Mouse (Mus musculus) cerebellum, postnatal 25 days (tissue): ENCODE results near the gene Dnah12.
"Not testable (repeated sequence)": the region's sequence is repeated elsewhere in the genome, so short reads cannot be mapped to it uniquely, and the experiment has no call there.

Experiments used
- DNase-seq, 2 experiments: peaks; one replicate each; pipeline ENCODE4 v3.0.0; 2021; ENCODE audit warnings: mixed read lengths in 2 of 2

The Dnah12 gene

DNA sequence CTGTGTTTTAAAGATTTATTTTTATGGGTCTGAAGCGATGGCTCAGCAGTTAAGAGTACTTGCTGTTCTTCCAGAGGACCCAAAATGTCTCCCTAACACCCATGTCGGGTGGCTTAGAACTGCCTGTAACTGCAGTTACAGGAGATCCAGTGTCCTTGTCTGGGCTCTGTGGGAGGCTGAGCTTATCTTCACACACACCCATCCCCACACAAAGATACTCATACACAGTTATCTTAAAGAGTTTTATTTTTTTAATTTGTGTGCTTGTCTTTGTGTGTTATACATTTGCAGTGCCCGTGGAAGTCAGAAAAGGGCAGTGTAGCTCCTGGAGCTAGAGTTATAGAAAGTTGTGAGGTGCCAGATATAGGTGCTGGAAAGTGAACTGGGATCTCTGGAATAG is 197.7 kb downstream of the Dnah12 start:
- DNase-seq: no peak

DNA sequence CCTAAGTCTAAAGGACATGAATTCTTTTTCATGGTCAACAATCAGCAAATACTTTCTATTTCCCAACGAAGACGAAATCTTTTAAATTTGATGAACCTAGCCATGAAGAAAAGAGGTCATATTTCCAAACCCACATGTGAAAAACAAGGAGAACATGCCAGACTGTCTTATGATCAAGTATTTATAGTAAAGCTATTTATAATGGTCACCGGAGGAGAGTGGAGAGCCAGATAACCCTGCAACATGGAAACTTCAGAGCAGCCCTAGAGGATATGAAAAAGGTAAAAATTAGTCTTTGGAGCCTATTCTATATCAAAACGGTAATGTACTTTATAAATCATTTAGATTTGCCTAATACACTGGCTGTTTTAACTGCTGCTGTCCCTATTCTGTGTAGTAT is 201.3 kb downstream of the Dnah12 start, which contains the start of gene Asb14:
TSS of gene Asb14 (plus strand) at position 166 of the 400 bp plus-strand sequence.
- no peak for DNase-seq

DNA sequence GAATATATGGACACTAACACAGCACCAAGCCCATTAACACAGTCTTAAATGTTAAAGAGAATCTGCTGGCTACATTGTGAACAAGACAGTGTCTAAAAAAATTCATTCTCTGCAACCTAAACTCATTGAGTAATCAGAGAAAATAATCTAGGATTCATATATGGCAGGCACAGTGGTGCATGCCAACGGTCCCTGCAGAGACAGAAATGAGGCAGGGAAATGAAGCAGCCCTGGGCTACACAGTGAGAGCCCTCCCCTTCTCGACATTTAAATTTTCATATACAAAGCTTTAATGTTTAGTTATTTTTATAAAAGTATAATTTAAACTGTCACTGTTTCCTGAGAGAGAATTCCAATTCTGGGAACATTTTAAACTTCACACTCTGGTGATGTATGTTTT is 206.4 kb downstream of the Dnah12 start:
- DNase-seq: no peak

DNA sequence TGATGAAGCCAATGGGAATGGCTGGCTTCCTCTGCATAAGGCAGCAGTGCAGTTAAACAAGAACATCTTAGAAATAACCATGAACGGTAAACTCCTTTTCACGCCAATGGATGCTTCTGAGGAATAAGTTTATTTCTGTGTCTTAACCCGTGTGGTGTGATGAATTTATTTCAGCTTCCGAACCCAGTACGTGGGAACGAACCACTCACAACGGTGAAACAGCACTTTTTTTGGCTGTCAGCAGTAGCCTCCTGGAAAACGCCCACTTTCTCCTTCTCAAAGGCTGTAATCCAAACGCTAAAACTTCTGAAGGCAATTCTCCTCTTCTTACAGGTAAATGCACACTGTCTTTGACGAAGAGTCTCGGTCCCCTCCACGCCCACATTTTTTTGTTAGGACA is 207.8 kb downstream of the Dnah12 start:
- DNase-seq: no peak

DNA sequence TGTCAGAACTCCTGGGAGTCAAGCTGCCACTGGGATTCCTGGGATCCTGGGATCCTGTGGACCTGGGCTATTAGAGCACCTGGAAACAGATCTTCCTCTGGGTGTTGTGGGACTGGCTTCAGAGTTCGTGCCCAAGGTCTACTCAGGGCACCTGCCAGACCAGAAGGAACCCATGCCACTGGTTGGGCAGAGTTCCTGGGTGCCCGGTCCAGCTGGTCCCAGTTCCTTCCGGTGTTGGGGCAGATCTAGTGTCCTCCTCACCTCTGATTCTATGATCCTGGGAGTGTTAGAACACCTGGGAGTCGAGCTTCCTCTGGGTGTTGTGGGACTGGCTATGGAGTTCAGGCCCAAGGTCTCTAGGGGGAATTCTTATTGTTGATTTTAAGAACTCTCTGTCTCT is 214.3 kb downstream of the Dnah12 start:
- no peak for DNase-seq

DNA sequence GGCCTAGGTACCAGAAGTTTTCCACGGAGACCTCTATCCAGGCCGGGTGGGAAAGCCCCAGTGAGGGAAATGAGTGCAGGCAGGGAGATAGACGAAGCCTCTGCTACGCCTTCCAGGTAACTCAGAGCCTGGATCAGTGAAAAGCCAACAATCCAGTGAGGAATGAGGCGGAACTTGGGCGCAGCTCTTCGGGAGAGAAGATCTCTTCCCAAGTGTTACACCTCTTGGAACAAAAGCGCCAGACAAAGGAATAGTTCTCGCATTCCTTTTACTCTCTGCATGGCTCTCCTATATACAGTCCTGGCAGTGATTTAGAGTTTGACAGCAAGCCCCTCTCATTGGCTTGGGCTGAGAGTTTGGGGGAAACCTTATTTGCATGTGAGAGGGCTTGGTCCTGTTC is 217.4 kb downstream of the Dnah12 start:
- DNase-seq: not testable (repeated sequence)

DNA sequence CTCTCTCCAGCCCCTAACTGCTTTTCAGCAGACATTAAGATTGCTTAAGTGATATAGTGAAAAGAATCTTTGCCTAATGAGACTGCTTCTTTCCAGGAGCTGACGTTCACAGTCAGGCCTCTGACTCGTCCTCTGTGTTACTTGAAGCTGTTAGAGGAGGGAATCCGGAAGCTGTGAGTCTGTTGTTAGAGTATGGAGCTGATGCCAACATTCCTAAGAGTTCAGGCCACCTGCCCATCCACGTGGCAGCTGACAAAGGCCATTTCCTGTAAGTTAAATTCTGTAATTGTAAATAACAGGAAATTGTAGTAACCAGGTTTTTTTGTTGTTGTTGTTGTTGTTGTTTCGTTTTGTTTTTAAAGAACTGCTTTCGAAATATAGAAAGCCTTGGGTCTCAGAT is 218.1 kb downstream of the Dnah12 start:
- no peak for DNase-seq

DNA sequence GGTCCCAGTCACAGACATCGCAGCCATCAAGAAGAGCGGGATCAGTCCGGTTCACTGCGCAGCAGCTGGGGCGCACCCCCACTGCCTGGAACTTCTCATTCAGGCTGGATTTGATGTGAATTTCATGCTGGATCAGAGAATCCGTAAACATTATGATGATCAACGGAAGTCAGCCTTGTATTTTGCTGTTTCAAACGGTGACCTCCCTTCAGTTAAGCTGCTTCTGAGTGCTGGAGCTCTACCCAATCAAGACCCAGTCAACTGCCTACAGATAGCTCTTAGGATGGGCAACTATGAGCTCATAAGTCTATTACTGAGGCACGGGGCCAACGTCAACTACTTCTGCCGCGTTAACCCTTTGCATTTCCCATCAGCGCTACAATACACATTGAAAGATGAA is 218.8 kb downstream of the Dnah12 start:
- no peak for DNase-seq

DNA sequence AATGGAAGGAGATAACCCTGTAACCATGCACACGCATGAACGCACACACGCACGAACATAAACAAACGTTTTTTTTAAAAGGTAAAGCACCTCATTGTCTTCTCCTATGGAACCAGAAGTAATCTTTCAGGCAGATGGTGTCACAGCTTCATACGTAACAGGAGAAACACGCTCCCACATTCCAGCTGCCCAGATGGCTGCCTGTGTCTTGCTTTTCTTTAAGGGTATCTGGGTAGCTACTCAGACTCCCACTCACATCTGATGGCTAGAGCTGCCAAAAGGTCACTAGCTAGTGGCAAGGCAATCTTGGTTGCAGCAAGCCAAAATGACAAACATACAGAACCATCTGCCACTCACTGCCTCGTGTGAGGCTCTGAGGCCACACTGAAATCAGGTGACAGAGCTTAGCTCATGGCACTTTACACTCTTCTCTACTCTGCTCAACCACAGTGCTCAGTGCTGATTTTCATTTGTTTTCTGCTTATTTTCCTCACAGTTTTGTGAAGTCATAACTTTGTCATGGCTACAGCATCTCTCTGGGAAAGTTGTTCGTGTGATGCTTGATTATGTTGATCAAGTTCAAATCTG is 220.7 kb downstream of the Dnah12 start:
- DNase-seq: peak in 1 of 2 experiments; percentile 7

DNA sequence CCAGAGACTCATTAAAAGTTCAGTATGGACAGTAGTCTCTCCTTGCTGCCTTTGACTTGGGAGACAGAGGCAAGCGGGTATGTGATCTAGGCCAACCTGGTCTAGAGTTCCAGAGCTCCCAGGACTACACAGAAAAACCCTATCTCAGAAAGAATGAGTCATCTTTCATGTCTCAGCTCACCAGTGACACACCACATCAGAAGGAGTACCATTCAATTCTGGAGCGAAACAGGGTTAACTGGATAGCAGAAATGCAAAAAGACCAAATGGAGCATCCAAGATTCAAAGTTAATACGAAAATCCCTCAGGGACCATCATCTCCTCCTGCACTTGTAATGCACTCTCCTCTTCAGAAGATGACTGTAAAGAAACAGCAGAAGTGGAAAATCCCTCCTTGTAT is 226.2 kb downstream of the Dnah12 start:
- no peak for DNase-seq

DNA sequence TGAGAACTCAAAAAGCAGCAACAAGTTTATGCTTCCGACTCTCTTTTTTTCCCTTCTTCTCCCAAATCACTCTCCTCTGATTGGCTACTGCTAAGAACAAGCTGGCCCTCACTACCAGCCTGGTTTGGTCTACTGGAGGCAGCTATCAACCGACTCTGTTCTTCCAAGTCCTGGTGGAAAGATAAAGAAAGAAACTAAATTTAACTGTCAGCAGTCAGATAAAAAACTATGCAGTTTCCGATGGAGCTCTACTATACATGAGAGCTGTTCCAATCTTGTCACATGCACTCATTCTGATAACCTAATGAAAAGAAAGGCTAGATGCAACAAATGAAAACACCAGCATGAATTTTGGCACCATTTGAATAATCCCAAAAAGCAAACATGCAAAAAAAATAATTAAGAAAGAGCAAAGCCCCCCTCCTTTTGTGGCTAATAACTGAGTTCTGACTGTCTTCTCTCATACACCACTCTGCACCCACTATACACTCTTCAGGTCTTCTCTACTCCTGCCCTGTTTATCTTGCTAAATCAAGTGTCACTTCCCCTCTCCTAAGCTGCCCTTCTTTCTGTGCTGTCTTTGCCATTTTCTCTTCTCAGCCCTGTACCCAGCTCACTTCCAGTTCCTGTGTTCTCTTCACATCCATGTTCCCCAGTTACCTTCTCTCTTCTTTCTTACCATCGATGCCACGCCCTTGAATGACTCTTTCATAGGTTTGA is 230.8 kb downstream of the Dnah12 start:
- no peak for DNase-seq

DNA sequence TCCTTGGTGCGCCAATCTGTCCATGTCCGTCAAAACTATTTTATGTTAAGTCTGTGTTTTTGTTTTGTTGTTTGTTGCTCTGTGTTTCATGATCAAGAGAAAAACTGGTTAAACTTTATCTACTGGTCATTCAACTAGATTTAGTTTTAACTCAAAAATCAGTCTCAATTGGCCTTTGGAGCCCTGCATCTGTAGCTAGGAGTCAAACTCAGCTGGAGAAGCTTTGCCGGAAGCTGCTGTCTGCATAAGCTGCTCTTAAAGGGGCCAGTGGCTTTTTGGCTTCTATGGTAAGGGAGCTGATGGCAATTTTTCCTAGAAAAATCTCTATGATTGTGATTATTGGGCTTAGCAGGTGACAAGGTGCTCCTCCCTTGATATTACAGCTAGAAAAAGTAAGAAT is 241.8 kb downstream of the Dnah12 start:
- DNase-seq: no peak

DNA sequence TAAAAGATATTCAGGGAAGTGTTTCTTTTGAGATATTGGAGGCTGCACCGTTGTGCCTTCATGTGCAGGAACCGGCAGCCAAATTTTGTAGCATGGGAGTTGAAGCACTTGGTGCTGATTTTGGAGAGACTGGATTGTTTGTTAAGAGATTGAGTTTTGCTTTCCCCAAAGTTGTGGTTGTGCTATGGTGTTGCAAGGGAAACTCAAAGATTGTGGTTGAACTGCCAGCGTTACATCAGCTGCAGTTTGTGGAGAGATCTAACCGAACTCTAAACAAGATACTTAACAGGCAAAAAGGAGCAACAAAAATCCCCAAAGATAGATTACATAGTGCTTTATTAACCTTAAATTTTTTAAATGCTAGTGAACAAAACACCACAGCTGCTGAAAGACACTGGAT is 242.5 kb downstream of the Dnah12 start:
- no peak for DNase-seq
